Mouse (Mus musculus): ENCODE measurements around the gene Lcorl.
"Not testable (repeated sequence)": the region's sequence is repeated elsewhere in the genome, so short reads cannot be mapped to it uniquely, and the experiment has no call there.

The Lcorl gene

DNA sequence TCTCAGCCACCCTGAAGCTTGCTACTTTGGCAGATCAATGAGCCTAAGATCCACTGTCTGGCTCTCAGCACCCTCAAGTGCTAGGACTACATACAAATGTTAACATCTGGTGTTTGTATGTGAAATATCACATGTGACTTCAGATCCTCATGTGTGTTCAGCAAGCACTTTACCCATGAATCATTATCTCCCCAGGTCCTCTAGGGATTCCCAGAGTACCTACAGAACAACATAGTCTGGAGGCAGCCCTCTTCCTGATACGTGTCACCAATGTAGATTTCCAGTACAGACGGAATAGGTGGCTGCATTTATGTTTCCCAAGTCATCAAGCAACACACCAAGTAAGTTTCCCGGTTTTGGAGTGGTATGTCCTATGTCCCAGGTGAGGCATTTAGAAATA lies 188.6 kb downstream of the Lcorl start:
- POLR2A ChIA-PET = interaction anchor here (1.0 to 4.8 kb wide), 30 partner anchors 11 to 218 kb away, joined by 3 to 48 read pairs (median 9); partner anchors contain the start of genes Fam184b (in 2 of the 4), Lap3 (in 1 of the 4), Lcorl (in 1 of the 4) and Qdpr (in 1 of the 4)
- CTCF ChIA-PET = interaction anchor here in 3 of 4 experiments (1.1 to 1.6 kb wide), 5 partner anchors 29 to 134 kb away, joined by 3 to 13 read pairs (median 5); partner anchors contain the start of gene Fam184b (in 1 of the 3)

DNA sequence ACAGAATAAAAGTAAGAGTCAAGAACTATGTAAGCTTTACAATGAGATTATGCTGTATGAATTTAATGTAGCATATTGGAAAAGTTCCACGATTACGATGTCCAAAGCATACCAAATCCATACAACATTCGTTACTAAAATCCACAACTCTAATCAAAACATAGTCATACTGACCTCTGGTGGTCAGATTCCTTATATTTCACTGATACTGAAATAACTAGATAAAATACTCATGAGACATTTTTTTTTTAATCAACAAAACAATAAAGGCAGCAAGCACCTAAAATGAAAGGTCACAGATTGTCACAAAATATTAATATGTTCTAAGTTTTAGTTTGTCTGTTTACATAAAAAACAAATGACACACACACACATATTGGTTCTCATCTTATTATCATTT lies 189.1 kb downstream of the Lcorl start:
- ChIA-PET CTCF (interaction anchor here in 3 of 4 experiments (0.6 to 1.6 kb wide), 5 partner anchors 29 to 134 kb away, joined by 3 to 13 read pairs (median 4); partner anchors contain the start of gene Fam184b (in 1 of the 3)), POLR2A (interaction anchor here in 3 of 4 experiments (0.7 to 4.8 kb wide), 9 partner anchors 12 to 218 kb away, joined by 3 to 48 read pairs (median 4); partner anchors contain the start of genes Fam184b (in 1 of the 3), Lap3 (in 1 of the 3) and Qdpr (in 1 of the 3))

DNA sequence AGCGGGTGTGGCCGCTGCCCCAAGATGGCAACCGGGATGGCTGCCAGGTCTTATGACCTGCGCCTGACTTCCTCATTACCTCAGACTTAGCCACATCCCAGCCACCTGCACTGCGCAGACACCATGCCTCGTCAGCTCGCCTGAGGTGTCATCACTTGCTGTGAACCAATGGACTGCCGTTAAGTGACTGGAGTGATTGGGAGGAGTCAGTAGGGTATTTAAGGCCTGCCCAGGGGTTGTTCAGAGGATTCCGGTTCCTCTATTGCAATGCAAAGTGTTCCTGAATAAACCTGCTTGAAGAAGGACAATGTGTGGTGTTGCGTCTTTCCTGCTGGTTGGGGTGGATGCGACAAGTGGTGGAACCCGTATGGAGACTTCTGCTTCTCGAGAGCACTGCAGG lies 199.0 kb downstream of the Lcorl start:
- CTCF ChIA-PET = not testable (repeated sequence)
- POLR2A ChIA-PET = interaction anchor here in 2 of 4 experiments (1.5 to 2.8 kb wide), 3 partner anchors 11 to 19 kb away, joined by 4 to 9 read pairs (median 5); partner anchors contain the start of genes Ncapg (in 2 of the 2) and Fam184b (in 1 of the 2)

DNA sequence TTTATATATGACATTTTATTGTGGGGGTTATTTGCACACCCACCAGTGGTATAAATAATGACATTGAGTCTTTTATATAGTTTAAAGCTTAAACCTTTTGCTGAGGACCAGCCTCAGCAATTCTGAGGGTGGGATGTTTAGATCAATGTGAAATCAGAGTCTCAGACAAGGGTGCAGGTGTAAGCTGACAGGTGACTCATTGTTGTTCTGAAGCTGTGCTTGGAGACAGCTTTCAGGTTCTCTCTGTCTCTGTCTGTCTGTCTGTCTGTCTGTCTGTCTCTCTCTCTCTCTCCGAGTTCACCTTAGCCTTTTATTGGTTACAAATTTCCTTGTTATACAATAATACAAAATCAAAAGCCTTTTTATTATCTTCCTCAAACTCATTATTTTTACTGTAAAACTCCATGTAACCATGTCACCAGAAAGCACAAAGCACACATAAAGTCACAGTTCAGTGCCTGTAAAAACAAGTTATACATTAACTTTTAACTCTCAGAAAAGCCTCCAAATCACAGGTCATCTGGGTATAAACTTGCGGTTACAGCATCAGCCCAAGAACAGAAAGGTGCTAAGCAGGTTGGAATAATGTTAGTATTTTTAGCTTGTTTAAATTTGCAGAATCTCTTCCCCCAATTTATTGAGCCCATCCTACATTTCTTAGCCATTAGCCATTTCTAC lies 206.2 kb downstream of the Lcorl start:
- ChIA-PET POLR2A (interaction anchor here in 1 of 4 experiments (2.9 kb wide), 1 partner anchor 19 kb away, joined by 10 read pairs; the partner anchor contains the start of gene Ncapg), CTCF (interaction anchor here in 1 of 4 experiments (0.6 kb wide), 1 partner anchor 12 kb away, joined by 3 read pairs; no protein-coding TSS in a partner anchor)
